19 mouse cellular contexts compared by ENCODE assay signal in the genomic region with DNA sequence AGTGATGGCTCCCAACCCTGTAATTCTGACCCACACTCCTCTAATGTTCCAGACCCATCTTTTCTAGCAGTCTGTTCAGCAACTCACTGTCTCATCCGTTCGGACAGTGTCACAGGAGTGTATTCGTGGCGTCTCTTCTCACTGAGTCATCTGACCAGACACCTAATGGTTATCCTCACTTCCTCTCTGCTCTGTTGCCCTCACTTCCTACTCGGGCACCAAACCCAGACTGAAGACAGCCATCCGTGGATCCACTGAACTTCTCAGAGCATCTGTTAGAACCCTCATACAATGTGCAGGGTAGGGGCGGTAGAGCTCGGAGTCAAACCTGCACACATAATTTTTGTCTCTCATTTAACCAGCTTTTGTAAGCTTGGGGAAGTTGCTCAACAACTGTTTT. TPM values are rescaled to one million over a fixed set of nuclear protein-coding genes. Genes with fewer than 3 reads are reported as not detected.
DNase-seq lines count a peak whose midpoint lies in the region; ATAC-seq and TF ChIP-seq lines count a peak whose summit lies in the region.
"Had no signal": no experiment of that assay in that cellular context is flagged by ENCODE, and none has a peak within 500 bp of the region (broad histone marks: within the 10 kb centered on the region; RNA-seq: fewer than 3 reads in every experiment).

No protein-coding gene starts in this region.

- H3K9ac ChIP-seq in lung, postnatal 0 days (replicated peaks; ENCODE audit: low read depth), result no peak overlapping the region
- H3K9ac ChIP-seq: embryonic facial prominence, embryonic 12.5 days; forebrain, embryonic 15.5 days; heart, embryonic 15.5 days; hindbrain, embryonic 14.5 days had no signal

- no peaks in the 10 kb centered on the region for H3K4me1 ChIP-seq in lung, postnatal 0 days (ENCODE audit: insufficient read depth, low read depth, low read length)
- H3K4me1 ChIP-seq: embryonic facial prominence, embryonic 12.5 days; forebrain, embryonic 15.5 days; heart, embryonic 15.5 days; hindbrain, embryonic 10.5 days had no signal

- no peaks in the 10 kb centered on the region for H3K36me3 ChIP-seq in lung, postnatal 0 days (ENCODE audit: insufficient read depth, low read length)
- H3K36me3 ChIP-seq: forebrain, embryonic 15.5 days; heart, embryonic 15.5 days; hindbrain, embryonic 10.5 days had no signal

- TF ChIP-seq EP300 in lung, postnatal 0 days (IDR thresholded peaks at IDR 0.05), result no peak

- no peak for ATAC-seq in lung, postnatal 0 days
- peak; percentile 90 for ATAC-seq in granulocyte monocyte progenitor cell, adult 5-6 weeks (replicated peaks; ENCODE audit: poor library complexity, severe bottlenecking)
- peak; percentile 78 for ATAC-seq in neutrophil, adult 5-6 weeks (ENCODE audit: extremely low read depth, insufficient number of reproducible peaks, low FRiP score, poor library complexity, severe bottlenecking)
- ATAC-seq: forebrain, embryonic 15.5 days had no signal

- TF ChIP-seq CTCF in lung, postnatal 0 days (IDR thresholded peaks at IDR 0.05), result no peak

- H3K27ac ChIP-seq in lung, postnatal 0 days (ENCODE audit: low read length), result no peak overlapping the region
- H3K27ac ChIP-seq: embryonic facial prominence, embryonic 12.5 days; forebrain, embryonic 15.5 days; heart, embryonic 15.5 days; hindbrain, embryonic 10.5 days; hindbrain, embryonic 14.5 days had no signal

- whole genome bisulfite sequencing in lung, postnatal 0 days, result 63% methylated on average over 8 of the region's 8 CpGs

- DNase-seq in lung, postnatal 0 days (ENCODE audit: low spot score), result peak; percentile 14
- no peak for DNase-seq in lung, postnatal 14 days
- DNase-seq in 416B (ENCODE audit: low read depth) (peak; percentile 21), liver (no peak)
- DNase-seq in urinary bladder, adult 2 months (ENCODE audit: low spot score), result no peak
- DNase-seq: adrenal gland, adult 2 months; adrenal gland, postnatal 25 days; cerebellum, adult 18-20 months; cerebellum, postnatal 14 days; gastrocnemius, postnatal 36 days; heart, adult 18-20 months had no signal

- H3K4me3 ChIP-seq in lung, postnatal 0 days (ENCODE audit: low read depth, low read length), result no peak overlapping the region
- H3K4me3 ChIP-seq: embryonic facial prominence, embryonic 12.5 days; forebrain, embryonic 15.5 days; heart, embryonic 15.5 days; hindbrain, embryonic 10.5 days had no signal

- no peaks in the 10 kb centered on the region for H3K9me3 ChIP-seq in lung, postnatal 0 days (ENCODE audit: low read length)
- H3K9me3 ChIP-seq: embryonic facial prominence, embryonic 12.5 days; forebrain, embryonic 15.5 days; heart, embryonic 15.5 days; hindbrain, embryonic 10.5 days had no signal

- H3K27me3 ChIP-seq in lung, postnatal 0 days (replicated peaks; ENCODE audit: insufficient read depth, low read length), result no peaks in the 10 kb centered on the region
- H3K27me3 ChIP-seq: embryonic facial prominence, embryonic 12.5 days; forebrain, embryonic 15.5 days; heart, embryonic 15.5 days had no signal

- H3K4me2 ChIP-seq in lung, postnatal 0 days (replicated peaks; ENCODE audit: low read depth, low read length), result no peak overlapping the region
- H3K4me2 ChIP-seq: embryonic facial prominence, embryonic 12.5 days; forebrain, embryonic 15.5 days; heart, embryonic 11.5 days; heart, embryonic 15.5 days; hindbrain, embryonic 14.5 days had no signal

RNA-seq across cellular contexts. Expression of a gene that starts 50.4 kb away (rescaled TPM):
- 318 and 349 TPM in 2 replicates for polyA plus RNA-seq in lung, postnatal 0 days (2015; fragmentation: Nextera tagmentation; extraction: Ambion mirVana)
- 277 and 304 TPM in 2 replicates for total RNA-seq in granulocyte monocyte progenitor cell, adult 5-6 weeks (2014; fragmentation: Nextera tagmentation)
- 345 and 391 TPM in 2 replicates for total RNA-seq in granulocyte monocyte progenitor cell, adult 5-6 weeks (2017)
- 328 and 348 TPM in 2 replicates for total RNA-seq in neutrophil, adult 5-6 weeks (2017)
- polyA plus RNA-seq in urinary bladder, adult 2 months (2012; rRNA removed), result 121 and 139 TPM in 2 replicates

Comparison
In these comparisons a context has a peak if more than half of its experiments do, and no peak if none do; other contexts are left out.
1. DNase-seq: peak in lung, postnatal 0 days (single experiment) and 416B (single experiment); none in lung, postnatal 14 days (single experiment), liver (single experiment) and urinary bladder, adult 2 months (single experiment).